Mouse (Mus musculus) testis, adult 2 months (tissue): ENCODE measurements around the gene Lingo1.

ENCODE experiments used
- CTCF ChIP-seq: fragments of 200-500 bp; IDR thresholded peaks from 2 replicates; pipeline ENCODE4 v1.5.1; 2012; ENCODE audit warnings: low read depth, mild to moderate bottlenecking, inconsistent platforms, low read length, moderate library complexity; ENCODE audit not compliant: control insufficient read depth, insufficient read depth, insufficient replicate concordance
- POLR2A ChIP-seq: fragments of 200-500 bp; IDR thresholded peaks from 2 replicates; pipeline ENCODE4 v1.6.1; 2012; ENCODE audit warnings: low read depth, mild to moderate bottlenecking, inconsistent platforms, low read length, moderate library complexity; ENCODE audit not compliant: control insufficient read depth

- TF ChIP-seq CTCF (no peak), POLR2A (no peak)
Observed at GRCm38 (mm10) chr9:56580101-56580500, 216.2 kb downstream of the Lingo1 start.
